Mouse (Mus musculus): ENCODE measurements around the gene Mbd3l1.

Gene Mbd3l1

DNA sequence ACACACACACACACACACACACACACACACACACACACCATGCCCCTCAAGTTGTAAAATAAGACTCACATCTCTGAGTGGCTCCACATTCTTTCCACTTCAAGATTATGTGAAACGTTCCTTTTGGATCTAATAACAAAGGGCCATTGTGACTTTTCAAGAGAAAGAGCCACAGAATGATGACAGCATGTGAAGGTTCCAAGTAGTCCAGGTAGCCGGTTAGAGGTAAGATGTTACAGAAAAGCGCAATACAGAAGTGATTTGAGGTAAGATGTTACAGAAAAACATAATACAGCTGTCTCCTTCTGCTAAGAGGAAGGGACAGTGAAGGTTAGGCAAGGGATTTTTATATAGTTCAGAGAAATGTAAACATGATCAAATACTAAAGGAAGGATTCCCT lies at the start of gene Mbd3l1, which contains the start of gene Zfp558:
Gene Mbd3l1, plus strand, starts transcription at position 192 of the 400 bp plus-strand sequence.
Gene Zfp558, minus strand, starts transcription at position 101 of the 400 bp plus-strand sequence.
- no peak for DNase-seq

DNA sequence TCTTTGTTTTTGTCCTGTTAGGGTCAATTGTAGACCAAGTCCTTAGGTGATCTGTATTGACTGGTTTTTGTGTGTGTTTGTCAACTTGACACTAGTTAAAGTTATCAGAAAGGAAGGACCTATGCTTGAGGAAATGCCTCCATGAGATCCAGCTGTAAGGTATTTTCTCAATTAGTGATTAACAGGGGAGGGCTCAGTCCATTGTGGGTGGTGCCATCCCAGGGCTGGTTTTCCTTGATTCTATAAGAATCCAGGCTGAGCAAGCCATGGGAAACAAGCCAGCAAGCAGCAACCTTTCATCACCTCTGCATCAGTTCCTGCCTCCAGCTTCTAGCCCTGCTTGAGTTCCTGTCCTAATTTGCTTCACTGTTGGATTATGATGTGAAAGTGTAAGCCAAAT lies 47.8 kb upstream of the Mbd3l1 start, which contains the start of gene Mbd3l2:
Gene Mbd3l2, plus strand, starts transcription at position 301 of the 400 bp plus-strand sequence.
- no peak for DNase-seq

DNA sequence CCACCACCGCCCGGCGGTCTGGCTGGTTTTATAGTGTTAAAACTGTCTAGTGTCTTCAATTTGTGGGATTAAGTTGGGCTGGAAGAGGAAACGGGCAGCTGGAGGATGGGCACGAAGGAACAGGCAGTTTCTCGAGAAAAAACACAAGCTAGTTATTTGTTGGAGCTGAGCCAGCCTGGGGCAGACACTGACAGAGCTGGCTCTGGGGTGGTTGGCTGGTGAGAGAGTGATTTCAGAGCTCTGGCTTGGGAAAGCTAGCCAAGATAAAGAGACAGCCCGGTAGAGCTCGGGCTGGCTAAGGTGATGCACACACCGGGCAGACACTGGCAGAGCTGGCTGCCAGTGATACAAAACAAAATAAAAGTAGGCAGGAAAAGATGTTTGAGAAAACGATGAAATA lies 46.5 kb upstream of the Mbd3l1 start:
- peak; percentile 81 for DNase-seq

DNA sequence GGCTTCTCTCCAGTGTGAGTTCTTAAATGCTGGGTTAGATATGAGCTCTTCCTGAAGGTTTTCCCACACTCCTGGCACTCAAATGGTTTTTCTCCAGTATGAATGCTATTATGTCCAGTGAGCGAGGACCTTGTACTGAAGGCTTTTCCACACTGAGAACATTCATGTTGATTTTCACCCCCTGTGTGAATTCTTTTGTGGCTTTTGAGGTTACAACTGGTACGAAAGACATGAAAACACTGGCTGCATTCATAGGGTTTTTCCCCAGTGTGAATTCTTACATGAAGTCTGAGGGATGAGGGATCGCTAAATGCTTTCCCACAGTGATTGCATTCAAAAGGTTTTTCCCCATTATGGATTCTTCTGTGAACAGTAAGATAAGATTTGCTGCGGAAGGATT lies 21.6 kb upstream of the Mbd3l1 start:
- DNase-seq: no peak

DNA sequence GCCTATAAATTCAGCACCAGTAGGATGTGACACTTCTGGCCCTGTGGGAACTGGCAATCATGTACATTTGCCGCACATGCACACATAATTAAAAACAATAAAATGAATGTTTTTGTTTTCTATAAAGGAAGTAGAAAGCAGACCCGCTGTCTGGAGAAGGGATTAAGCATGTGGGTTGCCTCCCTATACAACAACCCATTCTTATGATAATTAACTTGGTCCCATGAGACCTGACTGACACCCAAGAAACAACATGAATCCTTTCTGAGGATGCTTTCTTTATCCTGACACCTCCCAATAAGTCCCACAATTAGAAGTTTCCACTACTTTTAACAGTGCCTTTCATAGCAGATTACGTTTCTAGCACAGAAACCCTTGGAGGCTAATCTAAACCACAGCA lies 10.8 kb upstream of the Mbd3l1 start:
- DNase-seq: no peak

DNA sequence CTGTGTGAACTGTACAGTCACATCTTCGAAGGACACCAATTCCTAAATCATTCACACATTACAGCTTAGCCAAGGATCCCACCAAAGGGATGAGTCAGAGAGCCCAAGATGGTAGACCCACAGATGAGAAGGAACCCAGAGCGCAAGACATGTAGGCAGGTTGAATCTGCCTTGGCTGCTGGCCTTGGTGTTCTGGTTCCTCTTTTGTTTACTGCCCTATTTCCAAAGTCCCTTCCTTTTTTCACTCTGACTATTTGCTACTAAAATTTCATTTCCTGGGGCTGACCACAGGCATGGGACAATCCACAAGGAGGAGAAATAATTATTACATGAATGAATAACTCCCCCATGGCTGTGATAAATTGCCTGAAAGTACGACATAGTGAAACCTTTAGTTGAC lies 10.2 kb upstream of the Mbd3l1 start:
- no peak for DNase-seq

DNA sequence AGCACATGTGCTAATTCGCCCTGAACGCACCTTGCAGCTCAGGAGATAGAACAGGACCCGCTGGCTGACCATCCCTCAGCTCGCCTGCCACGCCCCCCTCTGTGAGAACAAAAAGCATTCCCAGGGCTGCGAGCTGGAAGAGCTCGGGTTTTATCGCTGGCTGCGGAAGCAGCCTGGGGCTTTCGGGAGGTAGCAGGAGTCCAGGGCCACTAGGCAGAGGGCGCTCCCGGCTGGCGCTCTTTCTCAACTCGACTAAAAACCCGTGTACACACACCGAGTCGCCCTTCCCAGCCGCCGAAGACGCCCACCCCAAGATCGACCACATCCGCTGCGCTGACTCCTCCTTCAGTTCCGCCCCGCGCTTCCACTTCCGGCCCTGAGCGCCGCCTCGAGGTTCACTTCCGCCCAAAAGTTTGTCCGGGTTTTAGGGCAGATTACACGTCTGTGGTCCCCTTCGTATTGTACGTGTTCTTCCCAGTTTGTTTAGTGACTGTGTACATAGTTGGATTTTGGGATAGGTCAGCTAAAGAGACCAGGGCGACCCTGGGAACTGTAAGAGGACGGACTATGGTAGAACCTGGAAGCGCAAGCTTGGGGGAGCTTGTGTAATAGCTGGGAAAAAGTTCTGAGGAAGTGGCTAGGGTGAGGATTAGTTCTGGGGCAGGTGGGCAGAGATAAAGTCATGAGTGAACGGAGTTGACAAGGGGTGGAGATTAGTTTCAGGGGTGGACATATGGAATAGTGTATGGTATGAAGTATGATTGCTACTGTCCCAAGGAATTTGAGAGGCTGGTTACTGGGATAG lies 4.6 kb upstream of the Mbd3l1 start:
- DNase-seq: peak; percentile 79 to 84

DNA sequence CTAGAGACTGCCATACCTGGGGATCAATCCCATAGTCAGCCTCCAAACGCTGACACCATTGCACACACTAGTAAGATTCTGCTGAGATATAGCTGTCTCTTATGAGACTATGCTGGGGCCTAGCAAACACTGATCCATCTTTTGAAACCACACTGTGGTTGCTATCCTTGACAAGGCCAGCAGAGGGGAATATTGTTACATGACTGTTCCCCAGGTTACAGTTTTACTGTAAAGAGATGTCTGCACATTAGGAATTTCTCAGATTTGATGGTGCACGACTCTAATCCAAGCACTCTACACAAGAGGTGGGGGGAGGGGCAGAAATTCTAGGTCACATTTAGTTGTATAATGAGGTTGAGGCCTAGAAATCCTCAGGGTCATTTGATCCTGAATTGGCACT lies 29.9 kb downstream of the Mbd3l1 start:
- peak; percentile 5 to 7 for DNase-seq

Measured in cerebellum, postnatal 10 days (tissue).